Mouse (Mus musculus) C2C12 (cell line): ENCODE measurements at regions not wholly inside any gene's neighbourhood (a gene's known extent, or its start where the extent isn't known, plus 50 kb on each side); places are given as distances from the start of the nearest gene placed in this dataset.

Source experiments
- CTCF ChIP-seq: IDR thresholded peaks from one replicate; pipeline ENCODE4 v1.5.1; 2011; ENCODE audit not compliant: control insufficient read depth, insufficient read depth, insufficient read length
- MAX ChIP-seq: IDR thresholded peaks from one replicate; pipeline ENCODE4 v1.6.1; 2011; ENCODE audit warnings: mild to moderate bottlenecking, control low read depth

DNA sequence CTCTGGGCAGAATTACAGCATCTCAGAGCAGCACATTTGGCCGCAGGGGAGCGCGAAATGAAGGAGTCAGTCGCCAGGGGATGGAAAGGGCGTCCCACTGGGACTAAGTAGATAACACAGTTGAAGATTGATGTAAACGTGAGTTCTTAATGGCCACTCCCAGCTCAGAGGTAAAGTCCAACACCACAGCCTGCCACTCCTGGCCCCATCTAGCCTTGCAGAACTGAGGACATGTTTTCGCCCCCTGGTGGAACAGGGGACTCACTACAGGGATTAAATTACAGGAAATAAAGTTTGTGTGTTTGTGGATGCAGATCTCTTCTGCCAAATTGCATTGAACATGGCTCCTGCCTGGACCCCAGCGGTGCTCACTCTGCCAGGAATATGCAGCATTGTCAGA is 76.7 kb upstream of the Shisa3 start:
- no peak for TF ChIP-seq CTCF
- TF ChIP-seq MAX = no peak
